Mouse (Mus musculus) cerebellum, postnatal 14 days (tissue): ENCODE results near the gene Larp1.
A peak's percentile ranks its signal among the peaks of the same experiment; 100 is the strongest.

Source experiments
- DNase-seq, 2 experiments: peaks; one replicate each; pipeline ENCODE4 v3.0.0; 2021; ENCODE audit warnings: mixed read lengths in 2 of 2

Gene Larp1

GRCm38 (mm10) chr11:58009051-58009515 is at the start of gene Larp1:
TSS of gene Larp1 (plus strand) at chr11:58009064.
- peak in 1 of 2 experiments; percentile 72 for DNase-seq

GRCm38 (mm10) chr11:57959924-57960323 is 48.9 kb upstream of the Larp1 start:
- no peak for DNase-seq

- peak; percentile 82 to 83 for DNase-seq
Measured at GRCm38 (mm10) chr11:57962382-57963285, 46.2 kb upstream of the Larp1 start.

- DNase-seq: peak in 1 of 2 experiments; percentile 6
Measured at GRCm38 (mm10) chr11:57963291-57963870, 45.5 kb upstream of the Larp1 start.

- no peak for DNase-seq
Measured at GRCm38 (mm10) chr11:57966630-57967029, 42.2 kb upstream of the Larp1 start.

- DNase-seq: no peak
Measured at GRCm38 (mm10) chr11:57968301-57968700, 40.6 kb upstream of the Larp1 start.

GRCm38 (mm10) chr11:57970541-57970940 is 38.3 kb upstream of the Larp1 start:
- no peak for DNase-seq

GRCm38 (mm10) chr11:57973001-57973912 is 35.6 kb upstream of the Larp1 start:
- DNase-seq: peak; percentile 54 to 75

- peak in 1 of 2 experiments; percentile 9 for DNase-seq
Measured at GRCm38 (mm10) chr11:57973913-57974234, 35.0 kb upstream of the Larp1 start.

GRCm38 (mm10) chr11:57975876-57976275 is 33.0 kb upstream of the Larp1 start:
- no peak for DNase-seq

- no peak for DNase-seq
Measured at GRCm38 (mm10) chr11:57977681-57978080, 31.2 kb upstream of the Larp1 start.

- DNase-seq: no peak
Measured at GRCm38 (mm10) chr11:57979621-57980020, 29.2 kb upstream of the Larp1 start.

- DNase-seq: no peak
Measured at GRCm38 (mm10) chr11:57981083-57981809, 27.6 kb upstream of the Larp1 start.

GRCm38 (mm10) chr11:57983480-57984342 is 25.2 kb upstream of the Larp1 start:
- no peak for DNase-seq

- no peak for DNase-seq
Measured at GRCm38 (mm10) chr11:57984343-57984666, 24.6 kb upstream of the Larp1 start.

GRCm38 (mm10) chr11:57985485-57985884 is 23.4 kb upstream of the Larp1 start:
- DNase-seq: no peak

GRCm38 (mm10) chr11:57986053-57986452 is 22.8 kb upstream of the Larp1 start:
- no peak for DNase-seq

GRCm38 (mm10) chr11:57986456-57986855 is 22.4 kb upstream of the Larp1 start:
- no peak for DNase-seq

GRCm38 (mm10) chr11:57986861-57987260 is 22.0 kb upstream of the Larp1 start:
- no peak for DNase-seq

GRCm38 (mm10) chr11:57998168-57998567 is 10.7 kb upstream of the Larp1 start:
- no peak for DNase-seq

GRCm38 (mm10) chr11:57998872-57999271 is 10.0 kb upstream of the Larp1 start:
- DNase-seq: no peak
